Comparison of ENCODE assay signal across 13 mouse cellular contexts in genomic region chr10:69707844-69708550, GRCm38 (mm10).
DNase-seq lines count a peak whose midpoint lies in the region; ATAC-seq and TF ChIP-seq lines count a peak whose summit lies in the region.
"Had no signal": no experiment of that assay in that cellular context is flagged by ENCODE, and none has a peak within 500 bp of the region (broad histone marks: within the 10 kb centered on the region; RNA-seq: fewer than 3 reads in every experiment).

No protein-coding gene starts in this region.

- intact Hi-C loops in left cerebral cortex, adult 2 months (cut with DNase I) = loop anchor here (2.0 to 5.0 kb wide), 2 partner anchors 45 to 69 kb away; no protein-coding TSS in a partner anchor
- intact Hi-C loops in left cerebral cortex, postnatal 4 days (cut with DNase I) = no loop called here

- no peak for ATAC-seq in hindbrain, embryonic 15.5 days (ENCODE audit: low FRiP score, low read depth)
- no peak for ATAC-seq in neural tube, embryonic 14.5 days (ENCODE audit: low read depth)
- ATAC-seq in intestine, embryonic 15.5 days = no peak

- peaks cover 30% of the 10 kb centered on the region for H3K4me1 ChIP-seq in embryonic facial prominence, embryonic 10.5 days
- H3K4me1 ChIP-seq in hindbrain, embryonic 15.5 days (replicated peaks) = peaks cover 78% of the 10 kb centered on the region
- H3K4me1 ChIP-seq in neural tube, embryonic 14.5 days (ENCODE audit: control insufficient read depth, insufficient read depth, low read length) = peaks cover 53% of the 10 kb centered on the region
- peaks cover 14% of the 10 kb centered on the region for H3K4me1 ChIP-seq in intestine, embryonic 15.5 days (replicated peaks)
- H3K4me1 ChIP-seq: embryonic facial prominence, embryonic 15.5 days had no signal

- H3K9me3 ChIP-seq in embryonic facial prominence, embryonic 10.5 days = no peaks in the 10 kb centered on the region
- H3K9me3 ChIP-seq in hindbrain, embryonic 15.5 days = no peaks in the 10 kb centered on the region
- no peaks in the 10 kb centered on the region for H3K9me3 ChIP-seq in neural tube, embryonic 14.5 days (ENCODE audit: control insufficient read depth, low read length)
- no peaks in the 10 kb centered on the region for H3K9me3 ChIP-seq in intestine, embryonic 15.5 days
- H3K9me3 ChIP-seq: embryonic facial prominence, embryonic 15.5 days had no signal

- peak overlapping the region; percentile 62 for H3K9ac ChIP-seq in hindbrain, embryonic 15.5 days
- H3K9ac ChIP-seq in neural tube, embryonic 14.5 days (replicated peaks; ENCODE audit: low read depth, low read length) = peak overlapping the region; percentile 66
- H3K9ac ChIP-seq in intestine, embryonic 15.5 days = no peak overlapping the region
- H3K9ac ChIP-seq: embryonic facial prominence, embryonic 15.5 days had no signal

- H3K36me3 ChIP-seq in embryonic facial prominence, embryonic 10.5 days (replicated peaks) = no peaks in the 10 kb centered on the region
- no peaks in the 10 kb centered on the region for H3K36me3 ChIP-seq in hindbrain, embryonic 15.5 days
- no peaks in the 10 kb centered on the region for H3K36me3 ChIP-seq in neural tube, embryonic 14.5 days (ENCODE audit: control insufficient read depth, insufficient read depth, low read length)
- no peaks in the 10 kb centered on the region for H3K36me3 ChIP-seq in intestine, embryonic 15.5 days
- H3K36me3 ChIP-seq: embryonic facial prominence, embryonic 15.5 days had no signal

- peak overlapping the region; percentile 76 for H3K4me2 ChIP-seq in hindbrain, embryonic 15.5 days
- peak overlapping the region; percentile 66 for H3K4me2 ChIP-seq in neural tube, embryonic 14.5 days (ENCODE audit: low read depth, low read length)
- H3K4me2 ChIP-seq in intestine, embryonic 15.5 days (replicated peaks) = no peak overlapping the region

- H3K27ac ChIP-seq in left cerebral cortex, adult 2 months = peak overlapping the region; percentile 96
- H3K27ac ChIP-seq in embryonic facial prominence, embryonic 10.5 days (replicated peaks) = 0 out of 2 replicates have a peak overlapping the region, but pooled peaks have one; percentile 24
- peak overlapping the region; percentile 93 for H3K27ac ChIP-seq in hindbrain, embryonic 15.5 days (replicated peaks)
- peak overlapping the region; percentile 90 for H3K27ac ChIP-seq in neural tube, embryonic 14.5 days (ENCODE audit: low read depth, low read length)
- H3K27ac ChIP-seq in intestine, embryonic 15.5 days = no peak overlapping the region
- H3K27ac ChIP-seq: embryonic facial prominence, embryonic 15.5 days had no signal

- DNase-seq in left cerebral cortex, adult 2 months (ENCODE audit: extremely low spot score in 1 of 2, low spot score in 2 of 2) = no peak
- no peak for DNase-seq in left cerebral cortex, postnatal 4 days
- DNase-seq in embryonic facial prominence, embryonic 10.5 days (ENCODE audit: low spot score) = no peak
- no peak for DNase-seq in heart, adult 8-10 months (ENCODE audit: low spot score)
- DNase-seq: gastrocnemius, postnatal 14 days; kidney, adult 9 months; right cerebral cortex, postnatal 25 days; thymus, postnatal 36 days had no signal

- H3K4me3 ChIP-seq in left cerebral cortex, adult 2 months = peak overlapping the region; percentile 61
- peak overlapping the region; percentile 55; the same call in 1 of the 2 replicates for H3K4me3 ChIP-seq in embryonic facial prominence, embryonic 10.5 days
- H3K4me3 ChIP-seq in hindbrain, embryonic 15.5 days = peak overlapping the region; percentile 44
- H3K4me3 ChIP-seq in neural tube, embryonic 14.5 days (ENCODE audit: low read depth, low read length) = peak overlapping the region; percentile 38
- no peak overlapping the region for H3K4me3 ChIP-seq in intestine, embryonic 15.5 days (replicated peaks)
- H3K4me3 ChIP-seq: embryonic facial prominence, embryonic 15.5 days; myocyte had no signal

- WGBS in embryonic facial prominence, embryonic 10.5 days = 85% methylated on average over 11 of the region's 11 CpGs
- 45% methylated on average over 11 of the region's 11 CpGs for WGBS in hindbrain, embryonic 15.5 days
- WGBS in neural tube, embryonic 14.5 days = 48% methylated on average over 11 of the region's 11 CpGs
- 82% methylated on average over 11 of the region's 11 CpGs for WGBS in intestine, embryonic 15.5 days

- TF ChIP-seq CTCF in left cerebral cortex, adult 2 months (IDR thresholded peaks at IDR 0.05) = no peak

- H3K27me3 ChIP-seq in embryonic facial prominence, embryonic 10.5 days (replicated peaks; ENCODE audit: low read depth, poor library complexity, severe bottlenecking) = peaks cover 12% of the 10 kb centered on the region; the same call in 1 of the 2 replicates
- H3K27me3 ChIP-seq in hindbrain, embryonic 15.5 days = no peaks in the 10 kb centered on the region
- H3K27me3 ChIP-seq in neural tube, embryonic 14.5 days (ENCODE audit: control insufficient read depth, insufficient read depth, low read length) = no peaks in the 10 kb centered on the region
- H3K27me3 ChIP-seq in intestine, embryonic 15.5 days (replicated peaks) = no peaks in the 10 kb centered on the region
- H3K27me3 ChIP-seq: embryonic facial prominence, embryonic 15.5 days had no signal
